Mouse (Mus musculus) cerebellum, adult 2 months (tissue): ENCODE measurements around the gene Slc23a2. TPM values are rescaled to one million over a fixed set of nuclear protein-coding genes. Genes with fewer than 3 reads are reported as not detected.

Source experiments
- DNase-seq, 2 experiments: peaks; one replicate each; pipeline ENCODE4 v3.0.0; 2021
- H3K27ac ChIP-seq: fragments of 200-500 bp; 2 replicates; pipeline ENCODE4 v1.5.1; 2012; ENCODE audit warnings: low read length, control low read depth, inconsistent platforms; ENCODE audit not compliant: insufficient read depth
- H3K27me3 ChIP-seq: fragments of 200-500 bp; 2 replicates; pipeline ENCODE4 v1.6.1; 2012; ENCODE audit warnings: inconsistent platforms, mild to moderate bottlenecking, low read length, moderate library complexity; ENCODE audit not compliant: control insufficient read depth, insufficient read depth
- H3K4me1 ChIP-seq: fragments of 200-500 bp; 2 replicates; pipeline ENCODE4 v1.6.1; 2011; ENCODE audit warnings: low read length; ENCODE audit not compliant: control insufficient read depth, insufficient read depth
- H3K4me3 ChIP-seq: fragments of 200-500 bp; replicated peaks from 2 replicates; pipeline ENCODE3; 2011; ENCODE audit warnings: mild to moderate bottlenecking, low read depth, low read length, control low read depth; ENCODE audit not compliant: insufficient read depth
- CTCF ChIP-seq: fragments of 200-500 bp; IDR thresholded peaks from 2 replicates; pipeline ENCODE4 v1.5.1; 2011; ENCODE audit warnings: low read depth, mild to moderate bottlenecking, control low read depth, low read length, moderate library complexity, borderline replicate concordance; ENCODE audit not compliant: insufficient read depth
- POLR2A ChIP-seq: fragments of 200-500 bp; IDR thresholded peaks from 2 replicates; pipeline ENCODE4 v1.6.1; 2011; ENCODE audit warnings: low read length, control low read depth, borderline replicate concordance; ENCODE audit not compliant: insufficient read depth
- WGBS: fragments of 180-500 bp; shearing (Covaris S2); methylation state at CpG from one replicate; pipeline ENCODE4 v1.1.7; 2018; 5-methylcytosine and 5-hydroxymethylcytosine counted together
- polyA plus RNA-seq: library from polyadenylated mRNA; depleted of rRNA; stranded (reverse); fragments of >200 nt; gene quantifications from 2 replicates; pipeline ENCODE4 v1.2.3, GENCODE M21; 2012

The Slc23a2 gene
- polyA plus RNA-seq, 1 experiment, result 68.6 TPM

DNA sequence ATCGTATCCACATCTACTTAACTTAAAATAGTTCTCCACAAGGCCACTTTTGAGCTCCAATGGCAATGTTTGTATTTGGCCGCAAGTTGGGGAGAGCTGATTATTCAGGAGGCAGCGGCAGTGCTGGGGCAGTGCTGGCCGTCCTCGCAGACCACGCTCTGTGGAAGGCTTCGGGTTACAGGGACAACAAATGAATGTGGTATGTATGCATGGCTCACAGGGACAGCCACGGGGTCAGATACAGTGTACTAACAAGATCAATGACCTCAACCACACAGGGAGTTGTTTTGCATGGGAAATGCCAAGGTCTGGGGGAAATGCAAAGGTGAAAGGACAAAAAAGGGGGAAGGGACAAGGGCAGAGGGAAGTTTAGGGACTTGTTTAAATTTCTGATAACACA is 41.6 kb downstream of the Slc23a2 start:
- no peak overlapping the region for H3K27ac ChIP-seq
- 59% methylated on average over 8 of the region's 8 CpGs for WGBS
- H3K4me1 ChIP-seq, result peaks cover 10% of the 10 kb centered on the region
- no peaks in the 10 kb centered on the region for H3K27me3 ChIP-seq
- no peak for DNase-seq
- no peak overlapping the region for H3K4me3 ChIP-seq
- TF ChIP-seq CTCF, result no peak
- TF ChIP-seq POLR2A, result no peak

DNA sequence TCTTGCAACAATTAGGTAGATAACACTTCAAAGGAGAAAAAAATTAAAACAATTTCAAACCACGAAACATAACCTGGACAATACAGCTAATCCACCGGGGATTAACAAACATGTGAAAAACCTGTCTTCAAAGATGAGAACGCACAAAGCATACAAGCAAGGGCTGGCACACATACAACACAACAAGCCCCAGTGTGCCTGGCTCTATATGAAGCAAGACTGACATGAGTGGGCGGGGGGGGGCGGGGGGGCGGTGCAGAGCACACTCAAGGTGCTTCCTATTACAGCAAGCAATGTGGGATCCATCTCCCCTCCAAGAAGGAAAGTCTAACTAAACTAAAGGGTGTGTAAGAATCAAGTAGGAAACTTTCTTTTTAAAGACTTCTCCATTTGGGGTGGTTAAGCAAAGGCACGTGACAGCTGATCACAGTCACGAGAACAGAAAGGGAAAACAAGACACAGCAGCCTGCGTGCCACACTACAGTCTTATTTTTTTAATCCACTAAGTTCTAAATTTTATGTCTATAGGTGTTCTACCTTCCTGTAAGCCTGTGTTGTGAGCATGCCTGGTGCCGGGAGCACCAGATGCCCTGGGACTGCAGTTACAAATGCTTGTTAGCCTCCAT is 42.3 kb downstream of the Slc23a2 start:
- no peaks in the 10 kb centered on the region for H3K27me3 ChIP-seq
- 75% methylated on average over 10 of the region's 10 CpGs for WGBS
- H3K4me1 ChIP-seq, result peaks cover 12% of the 10 kb centered on the region
- DNase-seq, result no peak
- no peak overlapping the region for H3K27ac ChIP-seq
- TF ChIP-seq CTCF, result no peak
- no peak for TF ChIP-seq POLR2A
- H3K4me3 ChIP-seq, result no peak overlapping the region

DNA sequence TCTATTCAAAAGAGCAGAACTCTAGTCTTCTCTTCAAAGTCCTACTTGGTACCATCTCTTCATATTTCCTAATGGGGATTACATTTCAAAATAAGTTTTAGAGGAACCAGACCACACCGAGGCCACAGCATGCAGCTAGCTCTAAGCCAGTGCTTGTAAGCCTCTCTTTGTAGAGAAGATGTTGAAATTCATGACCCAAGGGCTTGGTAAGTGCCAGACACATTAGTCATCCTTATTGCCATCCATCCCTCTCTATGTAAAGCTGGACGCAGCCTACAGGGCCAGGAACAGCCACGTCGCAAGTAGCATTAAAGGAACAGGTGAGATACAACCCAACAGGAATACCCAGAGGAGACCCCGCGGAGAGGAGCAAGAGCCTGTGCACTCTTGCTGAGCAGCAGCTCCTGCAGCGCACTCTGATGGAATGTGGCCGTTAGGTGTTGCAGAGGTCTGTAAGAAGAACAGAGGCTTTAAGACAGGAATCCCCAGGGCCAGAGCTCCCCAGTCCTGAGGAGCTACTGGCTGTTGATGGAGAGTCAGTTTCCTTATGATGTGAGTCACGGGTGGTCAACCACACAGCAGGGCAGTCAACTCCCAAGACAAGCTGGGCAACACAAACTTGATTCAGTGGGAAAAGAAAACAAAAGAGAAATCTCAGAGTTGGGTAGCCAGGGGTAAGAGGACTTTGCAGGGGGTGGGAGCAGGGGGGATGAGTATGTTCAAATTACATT is 45.8 kb downstream of the Slc23a2 start:
- no peak overlapping the region for H3K4me3 ChIP-seq
- 68% methylated on average over 9 of the region's 9 CpGs for WGBS
- H3K27me3 ChIP-seq, result no peaks in the 10 kb centered on the region
- TF ChIP-seq CTCF (no peak), POLR2A (no peak)
- no peak for DNase-seq
- H3K4me1 ChIP-seq, result peaks cover 6% of the 10 kb centered on the region
- H3K27ac ChIP-seq, result no peak overlapping the region

DNA sequence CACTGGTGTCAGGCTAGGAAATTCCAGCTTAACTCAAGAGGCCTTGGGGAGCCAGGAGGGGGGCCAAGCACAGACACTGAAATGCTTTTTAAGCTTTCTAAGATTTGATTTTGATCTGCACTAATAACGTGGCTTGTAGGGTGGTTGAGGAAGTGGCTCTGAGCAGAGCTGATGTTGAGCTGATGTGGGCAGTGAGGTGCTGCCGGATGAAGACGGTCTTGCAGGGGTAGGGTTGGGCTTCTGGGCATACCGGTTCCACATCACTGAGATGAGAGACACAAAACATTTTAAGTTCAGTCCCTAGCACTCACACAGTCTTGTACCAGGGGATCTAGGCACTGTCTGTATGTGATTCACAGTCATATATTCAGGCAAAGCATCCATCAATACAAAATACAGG is 46.5 kb downstream of the Slc23a2 start:
- no peaks in the 10 kb centered on the region for H3K27me3 ChIP-seq
- DNase-seq, result no peak
- H3K27ac ChIP-seq, result no peak overlapping the region
- peaks cover 6% of the 10 kb centered on the region for H3K4me1 ChIP-seq
- no peak for TF ChIP-seq POLR2A
- 83% methylated on average over 4 of the region's 4 CpGs for WGBS
- no peak overlapping the region for H3K4me3 ChIP-seq

DNA sequence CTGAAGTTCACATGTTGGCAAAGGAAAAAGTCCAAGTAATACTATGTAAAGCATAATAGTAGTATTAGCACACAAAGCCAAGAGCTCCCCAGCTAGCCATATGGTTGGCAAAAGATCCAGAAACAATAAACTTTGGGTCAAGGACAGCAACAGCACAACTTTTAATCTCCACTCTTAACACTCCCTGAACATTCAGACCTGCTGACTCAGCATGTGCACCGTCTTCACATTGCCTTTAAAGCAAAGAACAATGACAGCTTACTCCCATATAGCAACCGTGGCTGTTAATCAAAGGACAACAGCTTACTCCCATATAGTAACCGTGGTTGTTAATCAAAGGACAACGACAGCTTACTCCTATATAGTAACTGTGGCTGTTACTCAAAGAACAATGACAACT is 48.3 kb downstream of the Slc23a2 start:
- H3K27me3 ChIP-seq, result no peaks in the 10 kb centered on the region
- H3K27ac ChIP-seq, result no peak overlapping the region
- DNase-seq, result no peak
- peaks cover 6% of the 10 kb centered on the region for H3K4me1 ChIP-seq
- H3K4me3 ChIP-seq, result no peak overlapping the region
- no peak for TF ChIP-seq POLR2A
- no peak for TF ChIP-seq CTCF
- 58% methylated on average over 4 of the region's 4 CpGs for WGBS

DNA sequence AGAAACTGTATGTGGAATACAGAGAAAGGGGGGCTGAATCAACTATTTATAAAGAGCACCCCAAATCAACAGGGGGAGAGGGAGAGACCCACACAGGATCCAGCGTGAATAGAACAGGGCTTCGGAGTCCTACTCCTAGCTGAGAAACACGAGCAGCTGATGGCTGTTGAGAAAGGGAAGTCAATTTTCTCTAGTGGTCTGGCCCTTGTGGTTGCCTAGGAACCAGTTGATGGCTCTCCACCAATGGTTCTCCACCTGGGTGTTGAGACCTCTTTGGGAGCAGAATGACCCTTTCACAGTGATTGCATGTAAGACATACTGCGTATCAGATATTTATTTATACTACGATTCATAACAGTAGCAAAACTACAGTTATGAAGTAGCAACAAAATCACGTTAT is 49.1 kb downstream of the Slc23a2 start:
- peaks cover 6% of the 10 kb centered on the region for H3K4me1 ChIP-seq
- H3K27me3 ChIP-seq, result no peaks in the 10 kb centered on the region
- WGBS, result 78% methylated on average over 6 of the region's 6 CpGs
- no peak overlapping the region for H3K27ac ChIP-seq
- no peak overlapping the region for H3K4me3 ChIP-seq
- TF ChIP-seq POLR2A, result no peak
- no peak for DNase-seq

DNA sequence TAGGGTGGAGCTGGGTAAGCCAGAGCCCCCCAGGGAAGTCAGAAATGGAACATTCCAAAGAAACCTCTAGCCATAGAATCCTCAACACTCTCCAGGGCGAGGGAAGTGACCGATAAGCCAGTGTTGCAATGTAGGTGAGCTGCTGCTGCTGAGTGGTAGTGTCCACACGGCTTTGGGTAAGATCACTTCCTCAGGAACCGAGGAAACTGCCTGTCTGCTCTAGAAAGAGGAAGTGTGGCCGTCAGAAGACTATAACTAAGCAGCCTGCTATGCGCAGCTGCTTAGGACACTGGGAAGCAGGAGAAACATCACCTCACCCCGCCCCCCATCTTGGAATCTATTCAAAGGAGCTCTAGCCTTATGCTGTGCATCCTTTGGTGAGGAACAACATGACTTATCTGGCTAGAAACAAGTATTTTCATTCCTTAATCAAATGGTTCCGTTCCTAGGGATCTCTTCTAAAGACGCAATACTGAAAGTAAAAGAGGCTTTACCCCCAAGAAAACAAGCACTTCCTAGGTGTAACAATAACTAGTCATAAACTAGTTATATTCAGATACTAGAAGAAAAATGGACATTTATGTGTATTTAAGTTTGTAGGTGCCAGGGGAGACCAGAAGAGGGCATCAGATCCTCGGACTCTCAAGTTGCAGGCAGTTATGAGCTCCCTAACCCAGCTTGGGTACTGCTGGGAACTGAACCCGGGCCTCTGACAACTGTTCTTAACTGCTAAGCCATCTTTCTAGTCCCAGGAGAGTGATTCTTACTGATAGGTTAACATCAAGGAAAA is 50.3 kb downstream of the Slc23a2 start:
- WGBS, result 80% methylated on average over 11 of the region's 11 CpGs
- no peak for DNase-seq
- H3K27me3 ChIP-seq, result no peaks in the 10 kb centered on the region

DNA sequence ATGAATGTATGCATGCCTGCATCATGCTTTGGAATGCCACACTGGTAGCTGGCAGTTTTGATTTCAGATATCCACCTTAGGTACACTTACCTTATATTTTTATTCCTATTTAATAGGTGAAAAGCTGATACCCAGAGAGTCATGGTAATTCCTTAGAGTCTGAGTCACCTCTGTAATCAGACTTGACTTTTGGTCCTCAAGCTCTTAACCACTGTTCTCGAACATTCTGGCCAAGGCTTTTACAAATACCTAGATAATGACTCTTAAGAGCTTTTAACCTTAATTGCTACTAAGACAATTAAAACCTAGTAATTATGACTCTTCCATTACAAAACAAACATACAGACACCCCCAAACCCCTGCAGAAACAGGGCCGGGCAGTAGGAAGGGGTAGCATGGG is 51.2 kb downstream of the Slc23a2 start:
- 91% methylated on average over 2 of the region's 2 CpGs for WGBS
- no peaks in the 10 kb centered on the region for H3K27me3 ChIP-seq

More for the DNA sequence above, 50.3 kb downstream of the Slc23a2 start:
- no peak for TF ChIP-seq CTCF
- TF ChIP-seq POLR2A, result no peak
- H3K4me3 ChIP-seq, result no peak overlapping the region
- H3K4me1 ChIP-seq, result peaks cover 6% of the 10 kb centered on the region
- H3K27ac ChIP-seq, result no peak overlapping the region

More for the DNA sequence above, 51.2 kb downstream of the Slc23a2 start:
- H3K4me1 ChIP-seq, result peaks cover 6% of the 10 kb centered on the region
- no peak for TF ChIP-seq CTCF
- no peak for TF ChIP-seq POLR2A
- no peak overlapping the region for H3K4me3 ChIP-seq
- no peak for DNase-seq
- H3K27ac ChIP-seq, result no peak overlapping the region
